Mouse (Mus musculus): Measurements from ENCODE around the gene Cdh5. TPM values are rescaled to one million over a fixed set of nuclear protein-coding genes. Genes with fewer than 3 reads are reported as not detected.
"Not testable (repeated sequence)": the region's sequence is repeated elsewhere in the genome, so short reads cannot be mapped to it uniquely, and the experiment has no call there.

Cdh5 gene
- 10 to 100 TPM in 1 of 2 experiments, 1 to 10 TPM in 1; 8.5 to 10.3 TPM for total RNA-seq (2021)

GRCm38 (mm10) chr8:104101415-104101814, at the start of gene Cdh5:
Gene Cdh5, plus strand, starts transcription at chr8:104101625.
- no peak for DNase-seq (ENCODE audit: extremely low spot score in 1 of 2, low spot score in 1 of 2)

- DNase-seq (ENCODE audit: extremely low spot score in 1 of 2, low spot score in 1 of 2): no peak
Measured at GRCm38 (mm10) chr8:104059922-104060321, 41.5 kb upstream of the Cdh5 start.

- no peak for DNase-seq (ENCODE audit: extremely low spot score in 1 of 2, low spot score in 1 of 2)
Measured at GRCm38 (mm10) chr8:104060446-104060845, 41.0 kb upstream of the Cdh5 start.

DNA sequence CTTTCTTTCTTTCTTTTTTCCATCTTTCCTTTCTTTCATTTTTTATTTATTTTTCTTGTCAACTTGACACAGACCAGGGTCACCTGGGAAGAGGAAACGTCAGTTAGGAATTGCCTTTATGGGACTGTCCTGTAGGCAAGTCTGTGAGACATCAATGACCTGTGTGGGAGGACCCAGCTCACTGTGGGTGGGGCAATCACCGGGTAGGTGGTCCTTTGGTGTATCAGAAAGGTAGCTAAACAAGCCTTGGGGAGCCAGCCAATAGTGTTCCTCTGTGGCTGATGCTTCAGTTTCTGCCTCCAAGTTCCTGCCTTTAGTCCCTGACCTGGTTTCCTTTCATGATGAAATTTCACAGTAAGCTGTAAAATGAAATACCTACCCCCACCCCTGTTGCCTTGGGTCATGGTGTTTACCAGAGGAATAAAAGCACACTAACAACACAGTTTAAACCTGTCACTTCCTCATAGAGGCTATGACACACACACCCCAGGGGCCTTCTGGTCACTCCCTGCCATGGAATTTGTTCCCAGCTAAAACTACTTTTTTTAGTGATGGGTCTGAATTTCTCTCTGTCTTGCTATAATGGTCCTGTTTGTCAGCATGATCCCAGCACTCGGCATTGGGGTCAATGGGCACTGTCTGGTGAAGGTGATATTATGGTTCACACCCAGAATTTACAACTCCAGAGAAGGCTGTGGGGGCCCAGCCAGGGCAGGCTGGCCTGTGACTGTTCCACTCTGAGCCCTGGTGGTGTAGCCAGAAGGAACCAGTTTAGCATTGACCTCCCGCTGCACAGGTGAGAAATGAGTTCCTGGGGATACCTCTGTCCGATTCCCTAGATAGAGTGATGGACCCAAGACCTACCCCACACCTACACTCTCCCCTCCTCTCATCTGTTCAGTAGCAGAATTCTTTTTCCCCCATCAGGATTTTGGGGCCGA, 40.1 kb upstream of the Cdh5 start:
- no peak for DNase-seq (ENCODE audit: extremely low spot score in 1 of 2, low spot score in 1 of 2)

GRCm38 (mm10) chr8:104061989-104062820, 39.2 kb upstream of the Cdh5 start:
- DNase-seq (ENCODE audit: extremely low spot score in 1 of 2, low spot score in 1 of 2): no peak

DNA sequence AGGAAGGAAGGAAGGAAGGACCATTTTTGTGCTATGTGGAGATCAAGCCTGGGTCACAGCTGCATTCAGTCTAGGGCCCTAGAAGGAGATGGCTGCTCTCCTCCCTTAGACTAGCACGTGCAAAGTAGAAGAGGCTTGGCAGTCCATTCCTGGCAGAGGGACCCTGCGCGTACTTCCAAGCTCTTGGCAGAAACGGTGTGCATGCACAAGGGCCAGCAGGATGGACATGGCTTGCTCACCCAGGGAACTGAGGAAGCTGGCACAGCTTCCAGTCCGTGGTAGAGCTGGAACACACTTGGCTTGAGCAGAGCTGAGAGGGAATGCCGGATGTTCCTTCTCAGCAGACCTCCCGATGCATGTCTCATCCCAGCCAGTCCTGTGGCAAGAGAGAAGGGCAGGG, 36.2 kb upstream of the Cdh5 start:
- no peak for DNase-seq (ENCODE audit: extremely low spot score in 1 of 2, low spot score in 1 of 2)

DNA sequence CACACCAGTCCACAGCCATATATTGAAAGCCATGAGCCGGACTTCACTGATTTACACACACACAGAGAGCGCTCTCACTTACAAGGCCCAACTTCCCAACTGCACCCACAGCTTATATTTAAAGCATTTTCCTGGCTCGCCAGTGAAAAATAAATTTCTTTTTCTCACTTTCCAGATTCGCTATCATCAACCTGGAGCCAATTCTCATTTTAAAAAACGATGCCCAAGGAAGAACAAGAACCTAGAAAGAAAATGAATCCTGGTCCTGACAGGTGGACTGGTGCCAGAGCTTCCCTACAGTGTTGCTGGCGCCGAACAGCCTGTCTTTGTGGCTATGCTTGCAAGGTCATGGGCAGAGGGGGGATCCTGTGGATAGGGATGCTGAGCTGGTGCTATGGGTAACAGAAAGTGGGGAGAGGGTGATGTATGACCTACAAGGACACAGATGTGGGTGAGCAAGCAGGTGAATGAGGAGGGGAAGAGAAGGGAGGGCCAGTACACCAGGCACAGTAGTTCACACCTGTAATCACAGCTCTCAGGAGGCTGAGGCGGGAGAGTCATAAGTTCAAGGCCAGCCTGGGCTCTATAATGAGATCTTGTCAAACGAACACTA, 35.4 kb upstream of the Cdh5 start:
- DNase-seq (ENCODE audit: extremely low spot score in 1 of 2, low spot score in 1 of 2): no peak

DNA sequence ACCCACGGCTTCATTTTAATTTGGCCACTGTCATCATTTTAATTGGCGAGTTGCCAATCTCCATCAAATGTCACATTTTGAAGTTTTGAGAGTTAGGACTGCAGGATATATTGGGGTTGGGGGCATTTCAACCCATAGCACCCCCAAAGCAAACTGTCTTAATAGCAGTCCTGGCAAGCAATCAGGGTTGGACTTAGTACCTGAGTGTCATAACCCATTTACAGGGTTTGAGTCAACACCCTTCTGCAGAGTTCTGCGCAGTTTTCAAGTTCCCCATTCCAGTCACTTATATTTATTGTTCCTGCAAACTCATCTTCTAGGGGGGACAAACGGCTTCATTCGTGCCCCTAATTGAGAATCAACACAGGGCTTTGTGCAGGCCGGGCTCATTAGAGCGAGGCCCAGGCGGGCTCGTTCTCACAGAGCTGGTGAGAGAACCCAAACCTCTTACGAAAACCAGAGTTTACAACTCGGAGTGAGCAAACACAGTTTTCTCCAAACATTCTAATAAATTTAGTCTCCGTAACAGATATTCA, 34.0 kb upstream of the Cdh5 start:
- DNase-seq (ENCODE audit: extremely low spot score in 1 of 2, low spot score in 1 of 2): no peak

DNA sequence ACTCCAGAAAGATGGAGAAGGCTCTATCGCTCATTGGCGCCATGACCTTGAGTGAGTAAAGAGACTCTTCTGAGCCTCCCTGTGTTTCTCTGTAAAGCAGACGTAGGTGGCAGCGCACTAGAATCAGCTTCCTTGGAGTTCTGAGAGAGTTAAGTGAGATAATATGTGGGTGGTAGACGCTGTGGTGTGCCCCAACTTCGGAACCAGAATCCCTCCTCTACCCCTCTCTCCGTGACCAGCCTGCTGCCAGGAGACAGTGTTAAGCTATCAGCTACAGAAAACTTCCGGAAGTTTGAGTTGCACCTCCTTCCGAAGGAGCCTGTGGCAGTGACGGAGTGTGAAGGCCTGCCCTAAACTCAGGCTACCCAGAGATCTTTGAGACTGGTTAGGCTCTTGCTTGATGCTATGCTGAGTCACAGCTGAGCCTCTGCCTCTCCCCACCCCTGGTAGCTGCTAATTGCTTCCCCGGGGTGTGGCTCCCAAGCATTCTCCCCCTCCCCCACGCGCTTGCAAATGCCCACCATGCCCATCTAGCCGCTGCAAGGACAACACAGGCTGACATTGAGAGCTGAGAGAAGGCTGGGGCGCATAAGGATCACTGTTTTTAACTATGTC, 32.9 kb upstream of the Cdh5 start:
- no peak for DNase-seq (ENCODE audit: extremely low spot score in 1 of 2, low spot score in 1 of 2)

DNA sequence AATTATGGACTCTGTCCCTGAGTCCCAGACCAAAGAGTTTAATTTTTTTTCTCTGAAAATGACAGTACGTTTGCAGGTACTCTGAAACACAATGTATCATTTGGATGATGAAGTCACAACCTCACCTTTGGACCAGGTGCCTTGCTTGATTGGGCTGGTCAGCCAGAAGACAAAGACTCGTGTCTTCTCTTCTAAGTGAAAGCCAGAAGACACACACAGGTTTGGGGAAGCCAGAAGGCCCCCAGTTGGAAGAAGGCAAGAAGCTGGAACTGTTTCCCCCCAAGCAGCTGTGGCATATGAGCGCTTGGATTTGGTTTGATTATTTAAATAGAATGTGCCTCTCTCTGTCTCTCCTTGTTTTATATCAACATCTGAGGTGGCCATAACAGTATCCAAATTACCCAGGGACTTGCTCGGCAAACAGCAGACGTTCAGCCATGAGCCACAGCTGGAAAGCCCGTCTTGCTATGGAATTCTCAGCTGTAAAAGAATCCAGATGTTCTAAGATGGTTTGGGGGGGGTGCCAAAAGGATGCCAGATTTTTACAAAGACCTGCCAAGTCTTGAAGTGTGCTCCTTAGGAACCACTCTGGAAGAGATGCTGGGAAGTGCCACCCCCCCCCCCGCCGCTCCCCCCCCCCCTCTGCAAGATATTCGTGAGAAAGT, 31.1 kb upstream of the Cdh5 start:
- not testable (repeated sequence) for DNase-seq (ENCODE audit: extremely low spot score in 1 of 2, low spot score in 1 of 2)

DNA sequence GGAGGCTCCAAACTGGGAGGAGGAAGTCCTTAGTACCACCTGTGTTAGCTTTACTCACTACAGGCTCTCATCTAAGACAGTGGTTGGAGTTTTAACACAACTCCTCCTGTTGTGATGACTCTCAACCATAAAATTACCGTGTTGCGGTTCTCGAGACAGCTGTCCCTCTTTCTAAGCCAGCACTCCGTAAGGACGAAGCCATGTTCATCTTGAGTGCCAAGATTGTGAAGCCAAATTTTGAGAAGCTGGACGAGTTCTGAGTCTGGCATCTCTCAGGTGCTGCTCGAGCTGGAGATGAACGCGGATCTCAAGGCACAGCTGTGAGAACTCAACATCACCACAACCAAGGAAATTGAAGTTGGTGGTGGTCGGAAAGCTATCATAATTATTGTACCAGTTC, 30.5 kb upstream of the Cdh5 start:
- DNase-seq (ENCODE audit: extremely low spot score in 1 of 2, low spot score in 1 of 2): no peak

- no peak for DNase-seq (ENCODE audit: extremely low spot score in 1 of 2, low spot score in 1 of 2)
Measured at GRCm38 (mm10) chr8:104075079-104075478, 26.3 kb upstream of the Cdh5 start.

- peak in 1 of 2 experiments; percentile 47 for DNase-seq (ENCODE audit: extremely low spot score in 1 of 2, low spot score in 1 of 2)
Measured at GRCm38 (mm10) chr8:104076541-104077412, 24.6 kb upstream of the Cdh5 start.

GRCm38 (mm10) chr8:104078091-104078490, 23.3 kb upstream of the Cdh5 start:
- no peak for DNase-seq (ENCODE audit: extremely low spot score in 1 of 2, low spot score in 1 of 2)

DNA sequence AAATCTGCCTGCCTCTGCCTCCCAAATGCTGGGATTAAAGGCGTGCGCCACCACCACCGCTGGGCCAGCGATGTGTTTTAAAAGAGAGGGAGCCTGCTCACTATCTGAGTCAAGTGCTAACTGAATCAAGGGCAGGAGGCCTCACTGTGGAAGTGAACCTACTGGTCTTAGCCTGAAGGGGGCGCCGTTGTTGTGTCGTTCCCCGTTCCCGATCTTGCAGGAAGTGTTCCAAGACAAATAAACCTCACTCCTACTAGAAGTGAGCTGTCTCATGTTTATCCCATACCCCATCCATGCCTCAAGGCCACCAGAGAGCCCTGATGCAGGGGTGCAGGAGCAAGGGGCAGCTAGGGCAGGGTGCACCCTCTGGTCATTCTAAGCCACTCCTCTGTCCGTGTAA, 16.1 kb upstream of the Cdh5 start:
- no peak for DNase-seq (ENCODE audit: extremely low spot score in 1 of 2, low spot score in 1 of 2)

GRCm38 (mm10) chr8:104086615-104087014, 14.8 kb upstream of the Cdh5 start:
- no peak for DNase-seq (ENCODE audit: extremely low spot score in 1 of 2, low spot score in 1 of 2)

DNA sequence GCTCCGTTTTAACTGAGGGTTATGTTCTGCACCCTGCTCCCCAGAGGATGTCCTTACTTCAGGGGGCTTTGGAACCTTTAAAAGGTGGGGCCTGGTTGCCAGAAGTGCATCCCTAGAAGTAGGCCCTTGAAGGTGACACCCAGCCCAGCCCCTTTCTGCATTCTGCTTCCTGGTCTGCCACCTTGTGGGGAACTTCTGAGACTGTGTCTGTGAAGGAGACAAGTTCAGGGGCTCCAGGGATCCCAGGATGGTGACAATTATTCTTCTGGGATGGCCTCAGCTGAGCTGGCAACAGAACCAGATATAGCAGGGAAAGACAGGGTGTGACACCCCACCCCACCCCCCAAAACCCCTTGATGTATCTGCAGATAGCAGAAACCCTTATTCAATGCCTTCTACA, 14.3 kb upstream of the Cdh5 start:
- no peak for DNase-seq (ENCODE audit: extremely low spot score in 1 of 2, low spot score in 1 of 2)

GRCm38 (mm10) chr8:104087878-104088277, 13.5 kb upstream of the Cdh5 start:
- DNase-seq (ENCODE audit: extremely low spot score in 1 of 2, low spot score in 1 of 2): not testable (repeated sequence)

GRCm38 (mm10) chr8:104088881-104089280, 12.5 kb upstream of the Cdh5 start:
- no peak for DNase-seq (ENCODE audit: extremely low spot score in 1 of 2, low spot score in 1 of 2)

Data from layer of hippocampus, postnatal 25 days (tissue).